ENCODE assay signal across 8 mouse cellular contexts in the genomic region with DNA sequence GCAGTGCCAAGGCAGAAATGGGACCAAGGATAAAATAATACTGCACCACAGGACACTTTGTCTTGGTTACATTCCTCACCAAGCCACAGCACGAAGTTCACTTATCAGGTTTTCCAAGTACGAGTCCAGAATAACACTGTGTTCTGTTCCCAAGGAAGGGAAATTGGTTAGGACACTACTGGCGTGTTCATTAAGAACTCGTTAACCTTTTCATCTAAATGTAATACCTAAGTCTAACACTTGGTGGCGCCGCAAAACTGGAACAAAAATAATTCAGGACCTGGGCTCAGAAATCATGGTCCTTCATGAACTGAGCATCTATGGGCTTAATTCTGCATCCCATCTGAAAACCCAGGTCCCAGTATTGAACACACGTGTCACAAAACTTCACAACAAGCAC.
DNase-seq lines count a peak whose midpoint lies in the region.

No protein-coding gene starts in this region.

- DNase-seq in kidney, adult 18-20 months, result peak; percentile 43
- DNase-seq in kidney, postnatal 10 days, result no peak
- peak; percentile 84 for DNase-seq in 3T3-L1 (ENCODE audit: low read depth, low spot score)
- DNase-seq in CD8-positive naive resting alpha-beta T cell, adult 2 months (ENCODE audit: low read depth in 2 of 2, low spot score in 2 of 2), result peak; percentile 66 to 77
- DNase-seq in cerebellum, adult 9-10 months, result peak; percentile 83
- DNase-seq in kidney, postnatal 36 days, result peak; percentile 57 to 82
- DNase-seq in retina, postnatal 7 days (ENCODE audit: low read depth, low spot score), result peak; percentile 66
- DNase-seq in right cerebral cortex, postnatal 14 days, result no peak

Comparison
In these comparisons a context has a peak if more than half of its experiments do, and no peak if none do; other contexts are left out.
1. DNase-seq: peak in kidney, adult 18-20 months (single experiment), 3T3-L1 (single experiment), CD8-positive naive resting alpha-beta T cell, adult 2 months (2 of 2), cerebellum, adult 9-10 months (single experiment), kidney, postnatal 36 days (2 of 2) and retina, postnatal 7 days (single experiment); none in kidney, postnatal 10 days (single experiment) and right cerebral cortex, postnatal 14 days (single experiment).